12 mouse cellular contexts compared by ENCODE assay signal in genomic region chr4:62686769-62687168, GRCm38 (mm10).
DNase-seq lines count a peak whose midpoint lies in the region; ATAC-seq lines count a peak whose summit lies in the region.
"Had no signal": no experiment of that assay in that cellular context is flagged by ENCODE, and none has a peak within 500 bp of the region (broad histone marks: within the 10 kb centered on the region; RNA-seq: fewer than 3 reads in every experiment).

No protein-coding gene starts in this region.

- H3K4me3 ChIP-seq in hindbrain, embryonic 14.5 days (replicated peaks; ENCODE audit: low read length): no peak overlapping the region
- H3K4me3 ChIP-seq: heart, embryonic 13.5 days; limb, embryonic 12.5 days had no signal

- H3K9ac ChIP-seq in hindbrain, embryonic 14.5 days: no peak overlapping the region
- H3K9ac ChIP-seq: heart, embryonic 13.5 days; limb, embryonic 12.5 days had no signal

- ATAC-seq in CD4-positive, CD25-positive, alpha-beta regulatory T cell, adult 4 months: no peak
- ATAC-seq in granulocyte monocyte progenitor cell, adult 5-6 weeks (replicated peaks; ENCODE audit: poor library complexity, severe bottlenecking): peak; percentile 66
- ATAC-seq in hindbrain, embryonic 14.5 days (ENCODE audit: low FRiP score): no peak

- H3K9me3 ChIP-seq in hindbrain, embryonic 14.5 days (ENCODE audit: control insufficient read depth, low read length): no peaks in the 10 kb centered on the region
- H3K9me3 ChIP-seq: heart, embryonic 13.5 days; limb, embryonic 12.5 days had no signal

- H3K4me1 ChIP-seq in hindbrain, embryonic 14.5 days (replicated peaks; ENCODE audit: control insufficient read depth, insufficient read depth, low read length): peaks cover 10% of the 10 kb centered on the region; the same call in 1 of the 2 replicates

- H3K36me3 ChIP-seq in splenic B cell, adult 2 months (ENCODE audit: control insufficient read depth, insufficient read depth, low read length, poor library complexity, severe bottlenecking): no peaks in the 10 kb centered on the region
- peaks cover 21% of the 10 kb centered on the region for H3K36me3 ChIP-seq in hindbrain, embryonic 14.5 days (replicated peaks; ENCODE audit: control insufficient read depth, insufficient read depth)

- DNase-seq in CD4-positive, CD25-positive, alpha-beta regulatory T cell, adult 2 months (ENCODE audit: low read depth, low spot score): peak; percentile 25
- DNase-seq in spleen, postnatal 36 days (ENCODE audit: low spot score in 2 of 2): peak; percentile 62 to 65
- no peak for DNase-seq in spleen, adult 12 weeks (ENCODE audit: low spot score)
- DNase-seq in splenic B cell, adult 2 months (ENCODE audit: low read depth, low spot score): peak; percentile 67
- no peak for DNase-seq in frontal cortex, postnatal 14 days (ENCODE audit: low spot score in 2 of 2)
- no peak for DNase-seq in hindbrain, embryonic 14.5 days (ENCODE audit: low spot score)
- DNase-seq: adrenal gland, postnatal 14 days; kidney, adult 18-20 months had no signal

- no peak overlapping the region for H3K4me2 ChIP-seq in hindbrain, embryonic 14.5 days (replicated peaks)
- H3K4me2 ChIP-seq: heart, embryonic 13.5 days; limb, embryonic 12.5 days had no signal

- no peak overlapping the region for H3K27ac ChIP-seq in hindbrain, embryonic 14.5 days
- H3K27ac ChIP-seq: heart, embryonic 13.5 days had no signal

- 30% methylated on average over 1 of the region's 1 CpGs for WGBS in hindbrain, embryonic 14.5 days

- no peaks in the 10 kb centered on the region for H3K27me3 ChIP-seq in splenic B cell, adult 2 months (ENCODE audit: control insufficient read depth, insufficient read depth, low read length, poor library complexity, severe bottlenecking)
- H3K27me3 ChIP-seq in hindbrain, embryonic 14.5 days (ENCODE audit: control insufficient read depth, insufficient read depth, low read length): no peaks in the 10 kb centered on the region
- H3K27me3 ChIP-seq: limb, embryonic 12.5 days had no signal

Comparison
In these comparisons a context has a peak if more than half of its experiments do, and no peak if none do; other contexts are left out.
1. DNase-seq: peak in CD4-positive, CD25-positive, alpha-beta regulatory T cell, adult 2 months (single experiment), spleen, postnatal 36 days (2 of 2) and splenic B cell, adult 2 months (single experiment); none in spleen, adult 12 weeks (single experiment), frontal cortex, postnatal 14 days (0 of 2) and hindbrain, embryonic 14.5 days (single experiment).